In genomic region chr5:66034375-66035195, GRCm38 (mm10) we compare ENCODE assay signal across 21 mouse cellular contexts. TPM values are rescaled to one million over a fixed set of nuclear protein-coding genes. Genes with fewer than 3 reads are reported as not detected.
DNase-seq lines count a peak whose midpoint lies in the region; ATAC-seq and TF ChIP-seq lines count a peak whose summit lies in the region.
"Had no signal": no experiment of that assay in that cellular context is flagged by ENCODE, and none has a peak within 500 bp of the region (broad histone marks: within the 10 kb centered on the region; RNA-seq: fewer than 3 reads in every experiment).

No protein-coding gene starts in this region.

- no peak for TF ChIP-seq POLR2A in ES-Bruce4 (IDR thresholded peaks at IDR 0.05; ENCODE audit: insufficient read depth, low read length)

- no peak overlapping the region for H3K4me3 ChIP-seq in ES-Bruce4 (ENCODE audit: low read depth, low read length)
- no peak overlapping the region for H3K4me3 ChIP-seq in kidney, postnatal 0 days (replicated peaks; ENCODE audit: low read depth, low read length)
- H3K4me3 ChIP-seq: embryonic facial prominence, embryonic 13.5 days; forebrain, embryonic 13.5 days; gastrocnemius, adult 2 months; heart, embryonic 10.5 days; limb, embryonic 12.5 days; midbrain, embryonic 13.5 days; neural tube, embryonic 12.5 days had no signal

- H3K9me3 ChIP-seq in ES-Bruce4 (replicated peaks; ENCODE audit: control insufficient read depth, insufficient read depth, low read length, poor library complexity, severe bottlenecking): no peaks in the 10 kb centered on the region
- H3K9me3 ChIP-seq in kidney, postnatal 0 days (replicated peaks; ENCODE audit: low read length): no peaks in the 10 kb centered on the region
- H3K9me3 ChIP-seq: embryonic facial prominence, embryonic 13.5 days; forebrain, embryonic 13.5 days; heart, embryonic 10.5 days; limb, embryonic 12.5 days; midbrain, embryonic 13.5 days; neural tube, embryonic 12.5 days had no signal

- no peak overlapping the region for H3K27ac ChIP-seq in ES-Bruce4 (ENCODE audit: insufficient read depth, low read length)
- H3K27ac ChIP-seq in kidney, postnatal 0 days: peak overlapping the region; percentile 55
- H3K27ac ChIP-seq: embryonic facial prominence, embryonic 13.5 days; forebrain, embryonic 13.5 days; gastrocnemius, adult 2 months; heart, embryonic 10.5 days; limb, embryonic 12.5 days; midbrain, embryonic 13.5 days; neural tube, embryonic 12.5 days had no signal

- H3K9ac ChIP-seq in ES-Bruce4 (ENCODE audit: low read depth, poor library complexity, severe bottlenecking): no peak overlapping the region
- no peak overlapping the region for H3K9ac ChIP-seq in kidney, postnatal 0 days (ENCODE audit: low read depth, low read length)
- H3K9ac ChIP-seq: embryonic facial prominence, embryonic 13.5 days; forebrain, embryonic 13.5 days; limb, embryonic 12.5 days; midbrain, embryonic 13.5 days; neural tube, embryonic 12.5 days had no signal

- H3K27me3 ChIP-seq in ES-Bruce4 (ENCODE audit: control insufficient read depth, insufficient read depth, low read length, poor library complexity, severe bottlenecking): no peaks in the 10 kb centered on the region
- no peaks in the 10 kb centered on the region for H3K27me3 ChIP-seq in kidney, postnatal 0 days (ENCODE audit: insufficient read depth, low read length)
- H3K27me3 ChIP-seq: embryonic facial prominence, embryonic 13.5 days; midbrain, embryonic 13.5 days; neural tube, embryonic 12.5 days had no signal

- H3K36me3 ChIP-seq in ES-Bruce4 (ENCODE audit: control insufficient read depth, insufficient read depth, low read length, poor library complexity, severe bottlenecking): no peaks in the 10 kb centered on the region
- no peaks in the 10 kb centered on the region for H3K36me3 ChIP-seq in kidney, postnatal 0 days (ENCODE audit: insufficient read depth, low read length)
- H3K36me3 ChIP-seq: embryonic facial prominence, embryonic 13.5 days; heart, embryonic 10.5 days; limb, embryonic 12.5 days; midbrain, embryonic 13.5 days; neural tube, embryonic 12.5 days had no signal

- 0 out of 2 replicates have a peak, but pooled peaks have one; percentile 18 for TF ChIP-seq EP300 in ES-Bruce4 (IDR thresholded peaks at IDR 0.05; ENCODE audit: insufficient read depth, low read depth, low read length)

- ATAC-seq in kidney, postnatal 0 days (replicated peaks; ENCODE audit: low FRiP score, low read depth): no peak
- ATAC-seq: forebrain, embryonic 13.5 days; inflammation-experienced regulatory T-cells, adult 6 months; midbrain, embryonic 13.5 days had no signal

- peaks cover 3% of the 10 kb centered on the region for H3K4me1 ChIP-seq in ES-Bruce4 (ENCODE audit: control insufficient read depth, insufficient read depth, low read length)
- peaks cover 5% of the 10 kb centered on the region; the same call in 1 of the 2 replicates for H3K4me1 ChIP-seq in kidney, postnatal 0 days (replicated peaks; ENCODE audit: insufficient read depth, low read length)
- H3K4me1 ChIP-seq: neural tube, embryonic 12.5 days had no signal

- peak; percentile 35 to 53 for DNase-seq in cerebellum, postnatal 10 days
- DNase-seq in cerebellum, postnatal 25 days: no peak
- peak; percentile 43 for DNase-seq in fat pad, adult 2 months (ENCODE audit: extremely low read depth, low read depth, low spot score)
- DNase-seq in kidney, postnatal 0 days (ENCODE audit: low spot score): peak; percentile 48
- DNase-seq in right cerebral cortex, postnatal 25 days: no peak
- no peak for DNase-seq in cerebellum, postnatal 4 days (ENCODE audit: low spot score in 2 of 2)
- no peak for DNase-seq in spleen, postnatal 4 days (ENCODE audit: low spot score in 2 of 2)
- DNase-seq: cerebellum, adult 18-20 months; gastrocnemius, adult 2 months; heart, postnatal 4 days; layer of hippocampus, postnatal 36 days; lung, postnatal 36 days; thymus, postnatal 4 days had no signal

- WGBS in kidney, postnatal 0 days: 44% methylated on average over 14 of the region's 14 CpGs

- no peak overlapping the region for H3K4me2 ChIP-seq in kidney, postnatal 0 days (ENCODE audit: low read length)
- H3K4me2 ChIP-seq: embryonic facial prominence, embryonic 13.5 days; forebrain, embryonic 13.5 days; limb, embryonic 12.5 days; midbrain, embryonic 13.5 days; neural tube, embryonic 12.5 days had no signal

- TF ChIP-seq CTCF in ES-Bruce4 (IDR thresholded peaks at IDR 0.05; ENCODE audit: low read depth, low read length): no peak
- TF ChIP-seq CTCF in kidney, postnatal 0 days (IDR thresholded peaks at IDR 0.05; ENCODE audit: low read depth): no peak

RNA-seq across cellular contexts. Expression of gene 9130230L23Rik, which starts 30.5 kb away (rescaled TPM):
- 0.67 and 2.3 TPM in 2 replicates for polyA plus RNA-seq in ES-Bruce4 (2011; ENCODE audit: insufficient read depth, insufficient read length, low read depth, missing spikeins)
- polyA plus RNA-seq in kidney, postnatal 0 days (2015; fragmentation: Nextera tagmentation; extraction: Ambion mirVana): 0.33 and 0.47 TPM in 2 replicates
- polyA plus RNA-seq: embryonic facial prominence, embryonic 13.5 days; forebrain, embryonic 13.5 days; limb, embryonic 12.5 days had no signal

Comparison
In these comparisons a context has a peak if more than half of its experiments do, and no peak if none do; other contexts are left out.
1. DNase-seq: peak in cerebellum, postnatal 10 days (2 of 2), fat pad, adult 2 months (single experiment) and kidney, postnatal 0 days (single experiment); none in cerebellum, postnatal 25 days (0 of 2), right cerebral cortex, postnatal 25 days (single experiment), cerebellum, postnatal 4 days (0 of 2) and spleen, postnatal 4 days (0 of 2).